Mouse (Mus musculus) ovary, postnatal 14 days (tissue): ENCODE data around the gene Dnajb2.

ENCODE experiments used
- DNase-seq: peaks from one replicate; pipeline ENCODE4 v3.0.0; 2022; ENCODE audit warnings: low spot score

The Dnajb2 gene

DNA sequence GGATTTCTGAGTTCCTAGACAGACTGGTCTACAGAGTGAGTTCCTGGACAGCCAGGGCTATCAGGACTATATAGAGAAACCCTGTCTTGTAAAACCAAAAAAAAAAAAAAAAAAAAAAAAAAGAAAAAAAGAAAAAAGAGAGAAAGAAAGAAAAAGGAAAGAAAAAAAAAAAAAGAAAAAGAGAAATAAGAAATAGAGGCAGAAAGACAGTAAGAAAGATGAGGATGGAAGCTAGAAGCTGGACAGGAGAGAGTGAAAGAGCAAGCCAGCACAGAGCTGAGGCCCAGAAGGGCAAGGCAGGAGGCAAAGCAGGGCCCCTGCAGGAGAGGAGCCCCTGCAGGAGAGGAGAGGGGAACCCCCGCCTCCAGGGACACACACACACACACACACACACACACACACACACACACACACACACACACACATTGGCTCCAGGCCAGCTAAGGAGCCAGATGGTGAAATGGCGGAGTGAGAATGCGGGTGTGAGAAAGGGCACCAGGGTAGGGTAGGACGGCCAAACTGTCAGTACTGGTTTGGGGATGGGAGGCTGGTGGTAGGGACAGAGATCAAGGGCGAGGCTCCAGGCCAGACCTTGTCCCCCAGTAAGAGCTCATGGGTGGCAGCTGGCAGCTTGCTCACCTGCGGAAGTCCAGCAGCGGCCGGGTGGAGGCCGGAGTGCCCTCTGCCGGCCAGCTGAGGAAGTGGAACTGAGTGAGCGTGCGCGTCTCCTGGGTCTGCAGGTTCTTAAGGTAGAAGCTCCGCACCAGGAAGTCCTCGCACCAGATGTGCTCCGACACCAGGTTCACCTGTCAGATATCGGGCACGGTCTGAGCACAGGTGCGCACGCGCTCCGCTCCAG, 15.1 kb downstream of the Dnajb2 start:
- DNase-seq = peak; percentile 70

GRCm38 (mm10) chr1:75252308-75252707, 16.1 kb downstream of the Dnajb2 start:
- DNase-seq = no peak

- DNase-seq = no peak
These were observed 16.8 kb downstream of the Dnajb2 start for GRCm38 (mm10) chr1:75253029-75253428.

- DNase-seq = peak; percentile 82
These were observed 17.8 kb downstream of the Dnajb2 start for GRCm38 (mm10) chr1:75253849-75254624.

- DNase-seq = no peak
These were observed 18.4 kb downstream of the Dnajb2 start for GRCm38 (mm10) chr1:75254625-75255013.

GRCm38 (mm10) chr1:75255516-75256046, 19.4 kb downstream of the Dnajb2 start:
- no peak for DNase-seq

DNA sequence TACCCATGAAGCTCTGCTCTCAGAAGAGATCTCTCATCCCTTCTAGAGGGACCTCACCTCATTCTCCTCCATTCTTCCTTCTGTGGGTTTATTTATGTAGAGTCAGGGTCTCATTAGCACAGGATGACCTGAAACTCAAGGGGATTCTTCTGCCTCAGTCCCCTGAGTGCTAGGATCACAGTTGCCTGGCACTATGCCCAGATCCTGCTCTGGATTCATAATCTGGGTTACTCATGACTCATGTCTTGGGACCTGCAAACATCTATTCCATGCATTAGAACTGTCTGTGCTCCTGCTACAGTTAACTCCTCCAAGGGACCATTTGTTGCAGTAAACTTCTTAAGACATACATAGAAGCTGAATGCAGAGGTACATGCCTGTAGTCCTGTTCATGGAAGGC, 25.1 kb downstream of the Dnajb2 start:
- DNase-seq = no peak

- peak; percentile 65 for DNase-seq
These were observed 27.1 kb downstream of the Dnajb2 start for GRCm38 (mm10) chr1:75262969-75263951.

- DNase-seq = no peak
These were observed 28.1 kb downstream of the Dnajb2 start, which contains the start of gene Ptprn for GRCm38 (mm10) chr1:75264091-75264880. Ptprn (minus strand) TSS chr1:75264502.

DNA sequence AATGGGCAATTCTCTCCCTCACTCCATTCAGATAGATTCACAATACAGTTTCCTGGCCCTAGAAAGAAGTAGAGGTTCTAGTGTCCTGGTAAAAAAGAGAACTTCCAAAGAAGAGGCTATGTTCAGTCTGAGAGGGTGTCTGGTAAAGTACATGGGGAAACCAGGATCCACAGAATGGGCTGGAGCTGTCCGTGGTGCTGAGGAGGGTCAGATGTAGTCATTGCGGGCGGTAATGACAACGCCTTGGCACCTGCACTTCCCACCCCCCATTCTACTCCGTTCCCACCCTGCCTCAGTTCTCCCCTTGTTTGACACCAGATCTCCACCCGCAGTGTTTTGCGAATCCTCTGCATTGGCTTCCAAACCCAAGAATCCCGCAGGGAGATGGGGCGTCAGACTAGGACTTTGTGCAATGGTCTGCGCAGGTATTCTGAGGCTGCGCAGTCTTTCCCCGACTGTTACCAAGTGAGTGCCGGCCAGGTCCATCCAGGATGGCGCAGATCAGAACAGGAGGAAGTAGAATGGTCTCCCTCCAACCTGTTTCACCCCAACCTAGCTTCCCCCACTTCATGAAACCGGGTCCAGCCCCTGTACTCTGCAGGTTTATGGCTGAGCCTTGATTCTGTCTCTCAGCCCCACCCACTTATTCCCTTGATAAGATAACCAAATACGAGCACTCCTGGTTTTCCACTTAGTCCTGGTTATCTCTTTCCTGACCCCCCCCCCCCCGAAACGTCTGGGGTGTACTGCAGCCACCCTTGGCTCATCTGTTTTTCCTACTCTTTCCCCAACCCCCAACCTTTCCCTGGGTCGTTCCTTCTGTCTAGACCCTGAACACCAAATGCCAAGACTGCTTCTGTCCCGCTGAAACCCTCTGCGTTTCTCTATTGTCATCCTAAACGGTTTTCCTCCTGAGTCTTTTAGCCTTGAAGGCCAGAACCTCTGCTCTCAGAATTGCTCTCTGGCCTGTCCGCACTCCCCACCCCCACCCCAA, 41.3 kb downstream of the Dnajb2 start:
- DNase-seq = peak; percentile 47

DNA sequence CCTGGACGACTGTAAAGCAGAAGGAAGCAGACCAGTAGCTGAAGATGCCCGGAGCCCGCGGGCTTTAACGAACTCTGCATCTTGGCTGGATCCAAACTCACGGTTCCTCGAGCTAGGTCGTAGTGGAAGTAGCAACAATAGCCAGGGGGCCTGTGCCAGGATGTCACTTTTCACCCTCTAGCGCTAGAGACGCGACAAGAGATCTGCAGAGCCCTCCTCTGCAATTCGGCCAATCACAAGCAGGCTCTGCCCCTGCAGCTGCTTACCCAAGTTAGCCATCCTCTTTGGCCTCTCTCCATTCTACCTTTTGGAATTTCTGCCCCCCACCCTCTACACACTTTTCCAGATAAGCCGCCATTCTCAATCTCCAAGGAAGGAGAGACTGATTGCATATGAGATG, 42.0 kb downstream of the Dnajb2 start, which contains the start of gene Resp18:
Gene Resp18, minus strand, starts transcription at position 188 of the 400 bp plus-strand sequence.
- DNase-seq = no peak

GRCm38 (mm10) chr1:75283017-75283416, 46.8 kb downstream of the Dnajb2 start:
- no peak for DNase-seq

GRCm38 (mm10) chr1:75284911-75285310, 48.7 kb downstream of the Dnajb2 start:
- DNase-seq = no peak

- DNase-seq = no peak
These were observed 53.2 kb downstream of the Dnajb2 start for GRCm38 (mm10) chr1:75289376-75289775.

DNA sequence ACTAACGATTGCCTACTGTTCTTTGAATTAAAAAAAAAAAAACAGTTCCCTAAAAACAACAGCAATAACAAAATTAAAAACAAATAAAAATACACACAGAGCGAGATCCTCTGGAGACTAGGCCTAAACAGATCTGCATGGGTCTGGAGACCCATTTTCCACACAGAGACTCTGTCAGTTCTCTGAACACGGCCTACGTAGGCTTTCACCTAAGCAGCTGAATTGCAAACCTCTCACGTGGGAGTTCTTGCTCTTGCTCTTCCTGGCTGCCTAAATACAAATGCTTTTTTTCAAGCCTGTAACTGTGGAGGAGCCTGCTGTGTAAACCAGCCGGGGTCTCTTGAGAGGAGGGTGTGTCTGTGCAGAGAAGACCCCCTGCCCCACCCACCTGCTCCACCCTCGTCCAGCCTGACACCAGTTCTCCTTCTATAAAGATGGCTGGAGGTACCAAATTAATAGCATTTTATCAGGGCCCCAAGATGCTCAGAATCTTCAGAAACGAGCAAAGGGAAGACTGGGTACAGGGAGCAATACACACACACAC, 53.8 kb downstream of the Dnajb2 start:
- DNase-seq = no peak

GRCm38 (mm10) chr1:75290582-75290981, 54.4 kb downstream of the Dnajb2 start:
- DNase-seq = no peak

GRCm38 (mm10) chr1:75291321-75291720, 55.1 kb downstream of the Dnajb2 start:
- DNase-seq = no peak

- DNase-seq = no peak
These were observed 56.5 kb downstream of the Dnajb2 start for GRCm38 (mm10) chr1:75292476-75293330.
